Mouse (Mus musculus) CH12.LX (cell line): ENCODE data around the gene Uchl4.
"Not testable (repeated sequence)": the region's sequence is repeated elsewhere in the genome, so short reads cannot be mapped to it uniquely, and the experiment has no call there.

Experiments used
- RAD21 ChIP-seq: IDR thresholded peaks from 2 replicates; pipeline ENCODE4 v1.6.1; 2011; ENCODE audit warnings: low read depth, mild to moderate bottlenecking, low read length, improper control_type of control experiment, moderate library complexity
- ZKSCAN1 ChIP-seq: IDR thresholded peaks from 2 replicates; pipeline ENCODE4 v1.6.1; 2012; ENCODE audit warnings: low read depth, inconsistent platforms, low read length, improper control_type of control experiment, borderline replicate concordance

DNA sequence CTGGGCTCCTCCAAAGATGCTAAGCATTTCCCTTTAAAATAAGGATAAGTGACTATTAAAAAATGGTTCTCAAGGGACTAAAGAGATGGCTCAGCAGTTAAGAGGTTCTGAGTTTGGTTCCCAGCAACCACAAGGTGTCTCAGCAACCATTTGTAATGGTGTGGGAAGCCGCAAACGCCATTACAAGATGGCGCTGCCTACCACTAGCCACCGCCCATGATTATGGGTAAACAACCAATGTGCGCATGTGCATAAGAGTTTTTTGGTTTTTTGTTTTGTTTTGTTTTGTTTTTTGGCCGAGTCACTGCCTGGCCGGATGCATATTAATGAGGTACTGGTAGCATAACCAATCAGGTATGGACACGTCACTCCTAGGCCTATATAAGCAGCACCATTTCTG, 33.8 kb downstream of the Uchl4 start:
- TF ChIP-seq ZKSCAN1, RAD21: not testable (repeated sequence)
